Mouse (Mus musculus) intestine, embryonic 14.5 days (tissue): ENCODE results near the gene Pxmp2. TPM values are rescaled to one million over a fixed set of nuclear protein-coding genes. Genes with fewer than 3 reads are reported as not detected.

Source experiments
- ATAC-seq: fragments of 200-750 bp; cut with Nextera tagmentation; replicated peaks from 2 replicates; pipeline ENCODE4 v1.8.0; 2017; ENCODE audit warnings: low read depth, moderate number of reproducible peaks, moderate TSS enrichment, moderate library complexity; ENCODE audit not compliant: low FRiP score, low TSS enrichment
- DNase-seq: peaks from one replicate; pipeline ENCODE4 v3.0.0-alpha.2; 2018; ENCODE audit warnings: low spot score
- H3K27ac ChIP-seq: fragments of 300-500 bp; sonication (generic); 2 replicates; pipeline ENCODE4 v1.5.1; 2014; ENCODE audit warnings: low read depth, mild to moderate bottlenecking, control low read depth
- H3K27me3 ChIP-seq: fragments of 300-500 bp; sonication (generic); replicated peaks from 2 replicates; pipeline ENCODE4 v1.6.1; 2014; ENCODE audit warnings: low read length, control low read depth; ENCODE audit not compliant: control insufficient read depth, insufficient read depth
- H3K36me3 ChIP-seq: fragments of 300-500 bp; sonication (generic); 2 replicates; pipeline ENCODE4 v1.6.1; 2014; ENCODE audit warnings: low read length, control low read depth; ENCODE audit not compliant: control insufficient read depth, insufficient read depth
- H3K4me1 ChIP-seq: fragments of 300-500 bp; sonication (generic); replicated peaks from 2 replicates; pipeline ENCODE4 v1.6.1; 2014; ENCODE audit warnings: low read length, control low read depth, mixed read lengths; ENCODE audit not compliant: control insufficient read depth, insufficient read depth
- H3K4me2 ChIP-seq: fragments of 300-500 bp; sonication (generic); 2 replicates; pipeline ENCODE4 v1.6.1; 2014; ENCODE audit warnings: low read length
- H3K4me3 ChIP-seq: fragments of 300-500 bp; sonication (generic); 2 replicates; pipeline ENCODE4 v1.5.1; 2014; ENCODE audit warnings: low read depth, low read length, control low read depth, mixed read lengths
- H3K9ac ChIP-seq: fragments of 300-500 bp; sonication (generic); 2 replicates; pipeline ENCODE4 v1.6.1; 2014; ENCODE audit warnings: mild to moderate bottlenecking, low read length
- H3K9me3 ChIP-seq: fragments of 300-500 bp; sonication (generic); 2 replicates; pipeline ENCODE4 v1.6.1; 2016; ENCODE audit warnings: low read length, control low read depth; ENCODE audit not compliant: control insufficient read depth
- WGBS: fragments of 180-500 bp; shearing (Covaris S2); extraction: QIAGEN DNeasy Blood & Tissue Kit; methylation state at CpG from one replicate; pipeline ENCODE4 v1.1.7; 2014; 5-methylcytosine and 5-hydroxymethylcytosine counted together
- polyA plus RNA-seq: library from polyadenylated mRNA; unstranded; fragments of >200 nt; fragmentation: Nextera tagmentation; extraction: Ambion mirVana; gene quantifications from 2 replicates; pipeline ENCODE4 v1.2.1, GENCODE M21; 2014

The Pxmp2 gene
- polyA plus RNA-seq: 7.2 and 9.0 TPM in 2 replicates

GRCm38 (mm10) chr5:110285770-110286445 lies at the start of gene Pxmp2, which contains the start of gene Pole:
Gene Pxmp2, minus strand, starts transcription at chr5:110286186.
Gene Pole, plus strand, starts transcription at chr5:110286306.
- Histone ChIP-seq H3K9me3 (no peaks in the 10 kb centered on the region), H3K4me1 (peaks cover 9% of the 10 kb centered on the region), H3K4me3 (peak within 1 kb of the TSS; percentile 84), H3K27me3 (peaks cover 15% of the 10 kb centered on the region), H3K4me2 (peak within 1 kb of the TSS; percentile 63), H3K27ac (peak within 1 kb of the TSS; percentile 38), H3K36me3 (peaks cover 13% of the 10 kb centered on the region), H3K9ac (peak within 1 kb of the TSS; percentile 82)
- WGBS: under 1% methylated on average over 56 of the region's 64 CpGs
- DNase-seq (peak; percentile 96), ATAC-seq (peak; percentile 98)

GRCm38 (mm10) chr5:110330508-110330907 lies 44.5 kb upstream of the Pxmp2 start:
- H3K27ac ChIP-seq: no peak overlapping the region
- H3K9me3 ChIP-seq: no peaks in the 10 kb centered on the region
- no peaks in the 10 kb centered on the region for H3K4me1 ChIP-seq
- WGBS: 66% methylated on average over 3 of the region's 3 CpGs
- H3K4me3 ChIP-seq: no peak overlapping the region
- H3K27me3 ChIP-seq: no peaks in the 10 kb centered on the region
- DNase-seq (no peak), ATAC-seq (no peak)
- H3K9ac ChIP-seq: no peak overlapping the region
- peaks cover 86% of the 10 kb centered on the region for H3K36me3 ChIP-seq
- H3K4me2 ChIP-seq: no peak overlapping the region

- Histone ChIP-seq H3K4me1 (no peaks in the 10 kb centered on the region), H3K27ac (no peak overlapping the region), H3K36me3 (peaks cover 63% of the 10 kb centered on the region), H3K9me3 (no peaks in the 10 kb centered on the region), H3K9ac (no peak overlapping the region), H3K27me3 (no peaks in the 10 kb centered on the region), H3K4me3 (no peak overlapping the region), H3K4me2 (no peak overlapping the region)
- ATAC-seq: no peak
- WGBS: 84% methylated on average over 3 of the region's 3 CpGs
- DNase-seq: no peak
These were observed 27.1 kb upstream of the Pxmp2 start for GRCm38 (mm10) chr5:110313127-110313526.

- WGBS: 97% methylated on average over 7 of the region's 7 CpGs
- Histone ChIP-seq H3K27ac (no peak overlapping the region), H3K9me3 (no peaks in the 10 kb centered on the region), H3K4me2 (no peak overlapping the region), H3K27me3 (no peaks in the 10 kb centered on the region), H3K9ac (no peak overlapping the region), H3K4me1 (no peaks in the 10 kb centered on the region), H3K4me3 (no peak overlapping the region), H3K36me3 (peaks cover 87% of the 10 kb centered on the region)
- ATAC-seq (no peak), DNase-seq (no peak)
These were observed 22.9 kb upstream of the Pxmp2 start for GRCm38 (mm10) chr5:110308861-110309260.

- H3K4me1 ChIP-seq: no peaks in the 10 kb centered on the region
- no peak overlapping the region for H3K9ac ChIP-seq
- DNase-seq: no peak
- H3K4me3 ChIP-seq: no peak overlapping the region
- WGBS: 89% methylated on average over 2 of the region's 2 CpGs
- no peak for ATAC-seq
- H3K36me3 ChIP-seq: peaks cover 86% of the 10 kb centered on the region
- no peak overlapping the region for H3K4me2 ChIP-seq
- H3K9me3 ChIP-seq: no peaks in the 10 kb centered on the region
- H3K27ac ChIP-seq: no peak overlapping the region
- H3K27me3 ChIP-seq: no peaks in the 10 kb centered on the region
These were observed 14.6 kb upstream of the Pxmp2 start for GRCm38 (mm10) chr5:110300591-110300990.

- DNase-seq (no peak), ATAC-seq (no peak)
- Histone ChIP-seq H3K9ac (no peak overlapping the region), H3K9me3 (no peaks in the 10 kb centered on the region), H3K4me2 (no peak overlapping the region), H3K4me1 (no peaks in the 10 kb centered on the region), H3K27ac (no peak overlapping the region), H3K27me3 (no peaks in the 10 kb centered on the region), H3K36me3 (peaks cover 88% of the 10 kb centered on the region), H3K4me3 (no peak overlapping the region)
- WGBS: 100% methylated on average over 1 of the region's 1 CpGs
These were observed 10.7 kb upstream of the Pxmp2 start for GRCm38 (mm10) chr5:110296637-110297036.

- no peak overlapping the region for H3K4me3 ChIP-seq
- peaks cover 4% of the 10 kb centered on the region; the same call in 1 of the 2 replicates for H3K4me1 ChIP-seq
- ATAC-seq: no peak
- H3K9me3 ChIP-seq: no peaks in the 10 kb centered on the region
- no peak overlapping the region for H3K4me2 ChIP-seq
- no peaks in the 10 kb centered on the region for H3K27me3 ChIP-seq
- H3K9ac ChIP-seq: no peak overlapping the region
- DNase-seq: no peak
- H3K36me3 ChIP-seq: peaks cover 66% of the 10 kb centered on the region
- H3K27ac ChIP-seq: no peak overlapping the region
- 94% methylated on average over 1 of the region's 1 CpGs for WGBS
These were observed 5.7 kb upstream of the Pxmp2 start for GRCm38 (mm10) chr5:110291649-110292048.

- Histone ChIP-seq H3K27me3 (peaks cover 15% of the 10 kb centered on the region), H3K4me2 (peak overlapping the region; percentile 63), H3K27ac (no peak overlapping the region), H3K4me1 (peaks cover 9% of the 10 kb centered on the region), H3K4me3 (peak overlapping the region; percentile 84; the same call in 1 of the 2 replicates), H3K9ac (peak overlapping the region; percentile 82; the same call in 1 of the 2 replicates), H3K36me3 (peaks cover 25% of the 10 kb centered on the region), H3K9me3 (no peaks in the 10 kb centered on the region)
- ATAC-seq (no peak), DNase-seq (no peak)
- 66% methylated on average over 2 of the region's 2 CpGs for WGBS
These were observed 1.1 kb upstream of the Pxmp2 start for GRCm38 (mm10) chr5:110287084-110287475.
